Mouse (Mus musculus) C2C12 (cell line): Measurements from ENCODE around the gene Ltbp1. TPM values are rescaled to one million over a fixed set of nuclear protein-coding genes. Genes with fewer than 3 reads are reported as not detected.

Experiments
- H3K27me3 ChIP-seq: one replicate; pipeline ENCODE4 v1.6.1; 2011; ENCODE audit not compliant: control insufficient read depth, insufficient read depth, insufficient read length
- H3K36me3 ChIP-seq: one replicate; pipeline ENCODE4 v1.6.1; 2011; ENCODE audit not compliant: control insufficient read depth, insufficient read depth
- H3K4me3 ChIP-seq: one replicate; pipeline ENCODE4 v1.5.1; 2011; ENCODE audit warnings: mild to moderate bottlenecking, control low read depth; ENCODE audit not compliant: poor library complexity, insufficient read depth, severe bottlenecking
- H3K79me2 ChIP-seq: one replicate; pipeline ENCODE4 v1.6.1; 2011; ENCODE audit not compliant: control insufficient read depth, insufficient read depth
- H3K79me3 ChIP-seq: one replicate; pipeline ENCODE4 v1.6.1; 2011; ENCODE audit warnings: low read depth, control low read depth
- H3ac ChIP-seq: one replicate; pipeline ENCODE3; 2011; ENCODE audit warnings: low read depth; ENCODE audit not compliant: control insufficient read depth, insufficient read length
- CEBPB ChIP-seq: IDR thresholded peaks from one replicate; pipeline ENCODE4 v1.6.1; 2011; ENCODE audit warnings: low read depth, mild to moderate bottlenecking, control low read depth, moderate library complexity
- CTCF ChIP-seq: IDR thresholded peaks from one replicate; pipeline ENCODE4 v1.5.1; 2011; ENCODE audit not compliant: control insufficient read depth, insufficient read depth, insufficient read length
- FOSL1 ChIP-seq: IDR thresholded peaks from one replicate; pipeline ENCODE4 v1.8.0; 2011; ENCODE audit warnings: mild to moderate bottlenecking, low read length; ENCODE audit not compliant: poor library complexity, insufficient read depth, severe bottlenecking
- MAX ChIP-seq: IDR thresholded peaks from one replicate; pipeline ENCODE4 v1.6.1; 2011; ENCODE audit warnings: mild to moderate bottlenecking, control low read depth
- MYOD1 ChIP-seq: IDR thresholded peaks from one replicate; pipeline ENCODE4 v1.6.1; 2011; ENCODE audit warnings: low read depth; ENCODE audit not compliant: control insufficient read depth, insufficient read length
- MYOG ChIP-seq: IDR thresholded peaks from one replicate; pipeline ENCODE4 v1.6.1; 2011; ENCODE audit not compliant: control insufficient read depth, insufficient read length; ENCODE audit errors: extremely low read depth
- USF1 ChIP-seq: IDR thresholded peaks from one replicate; pipeline ENCODE4 v1.6.1; 2011; ENCODE audit warnings: low read depth, mild to moderate bottlenecking, control low read depth, moderate library complexity
- polyA plus RNA-seq: library from polyadenylated mRNA; unstranded; fragments of >200 nt; fragmentation: generic; extraction: Trizol; gene quantifications from one replicate; pipeline ENCODE4 v1.2.1, GENCODE M21; 2012; ENCODE audit warnings: missing spikeins

The Ltbp1 gene
- polyA plus RNA-seq, 1 experiment, result 41.8 TPM

- TF ChIP-seq CEBPB, result no peak
- no peak for TF ChIP-seq MAX
- no peak for TF ChIP-seq USF1
- TF ChIP-seq MYOD1, result no peak
- no peak for TF ChIP-seq MYOG
- TF ChIP-seq CTCF, result no peak
- Histone ChIP-seq H3K79me3 (no peaks in the 10 kb centered on the region), H3K79me2 (no peaks in the 10 kb centered on the region), H3K4me3 (no peak overlapping the region), H3K36me3 (peaks cover 47% of the 10 kb centered on the region), H3K27me3 (no peaks in the 10 kb centered on the region), H3ac (no peak overlapping the region)
Observed at GRCm38 (mm10) chr17:75331421-75331951, 326.1 kb downstream of the Ltbp1 start.

- no peak overlapping the region for H3ac ChIP-seq
- H3K27me3 ChIP-seq, result no peaks in the 10 kb centered on the region
- TF ChIP-seq MAX (no peak), MYOG (no peak), USF1 (no peak), MYOD1 (no peak), CEBPB (no peak), CTCF (no peak), FOSL1 (no peak)
- H3K79me3 ChIP-seq, result no peaks in the 10 kb centered on the region
- peaks cover 49% of the 10 kb centered on the region for H3K36me3 ChIP-seq
- H3K79me2 ChIP-seq, result no peaks in the 10 kb centered on the region
- no peak overlapping the region for H3K4me3 ChIP-seq
Observed at GRCm38 (mm10) chr17:75332289-75332688, 326.9 kb downstream of the Ltbp1 start.

- Histone ChIP-seq H3K36me3 (peaks cover 48% of the 10 kb centered on the region), H3K79me3 (no peaks in the 10 kb centered on the region), H3K27me3 (no peaks in the 10 kb centered on the region), H3K79me2 (no peaks in the 10 kb centered on the region), H3ac (no peak overlapping the region), H3K4me3 (no peak overlapping the region)
- TF ChIP-seq CEBPB (no peak), FOSL1 (no peak), MAX (no peak), CTCF (no peak), MYOD1 (no peak), USF1 (no peak), MYOG (no peak)
Observed at GRCm38 (mm10) chr17:75333011-75333410, 327.6 kb downstream of the Ltbp1 start.

GRCm38 (mm10) chr17:75333759-75334158, 328.4 kb downstream of the Ltbp1 start:
- Histone ChIP-seq H3K36me3 (peaks cover 46% of the 10 kb centered on the region), H3K79me2 (no peaks in the 10 kb centered on the region), H3K4me3 (no peak overlapping the region), H3K27me3 (no peaks in the 10 kb centered on the region), H3K79me3 (no peaks in the 10 kb centered on the region), H3ac (no peak overlapping the region)
- no peak for TF ChIP-seq MYOG
- TF ChIP-seq CEBPB, result no peak
- no peak for TF ChIP-seq MYOD1
- no peak for TF ChIP-seq FOSL1
- no peak for TF ChIP-seq CTCF
- TF ChIP-seq USF1, result no peak
- TF ChIP-seq MAX, result no peak

GRCm38 (mm10) chr17:75335649-75336048, 330.3 kb downstream of the Ltbp1 start:
- peaks cover 34% of the 10 kb centered on the region for H3K36me3 ChIP-seq
- no peaks in the 10 kb centered on the region for H3K79me3 ChIP-seq
- no peaks in the 10 kb centered on the region for H3K27me3 ChIP-seq
- TF ChIP-seq MYOG (no peak), FOSL1 (no peak), CTCF (no peak)
- no peak overlapping the region for H3ac ChIP-seq
- no peak overlapping the region for H3K4me3 ChIP-seq
- H3K79me2 ChIP-seq, result no peaks in the 10 kb centered on the region

GRCm38 (mm10) chr17:75341227-75341626, 335.9 kb downstream of the Ltbp1 start:
- Histone ChIP-seq H3K36me3 (peaks cover 40% of the 10 kb centered on the region), H3K79me3 (no peaks in the 10 kb centered on the region), H3ac (no peak overlapping the region), H3K79me2 (peaks cover 6% of the 10 kb centered on the region), H3K27me3 (no peaks in the 10 kb centered on the region), H3K4me3 (no peak overlapping the region)
- TF ChIP-seq FOSL1 (no peak), MYOG (no peak), USF1 (no peak), CEBPB (no peak), CTCF (no peak), MAX (no peak), MYOD1 (no peak)
